Mouse (Mus musculus) intestine, postnatal 0 days (tissue): ENCODE measurements around the gene Zmynd10. TPM values are rescaled to one million over a fixed set of nuclear protein-coding genes. Genes with fewer than 3 reads are reported as not detected.
A peak's percentile ranks its signal among the peaks of the same experiment; 100 is the strongest.

Experiments
- ATAC-seq: fragments of 200-750 bp; cut with Nextera tagmentation; 2 replicates; pipeline ENCODE4 v1.8.0; 2017; ENCODE audit warnings: mild to moderate bottlenecking, moderate TSS enrichment, moderate library complexity
- H3K27ac ChIP-seq: fragments of 300-500 bp; sonication (generic); 2 replicates; pipeline ENCODE4 v1.5.1; 2014; ENCODE audit warnings: mild to moderate bottlenecking, low read depth, low read length, moderate library complexity
- H3K27me3 ChIP-seq: fragments of 300-500 bp; sonication (generic); replicated peaks from 2 replicates; pipeline ENCODE4 v1.6.1; 2014; ENCODE audit warnings: low read length, mixed read lengths; ENCODE audit not compliant: control insufficient read depth, insufficient read depth
- H3K36me3 ChIP-seq: fragments of 300-500 bp; sonication (generic); 2 replicates; pipeline ENCODE4 v1.6.1; 2014; ENCODE audit warnings: mild to moderate bottlenecking, moderate library complexity; ENCODE audit not compliant: control insufficient read depth, insufficient read depth
- H3K4me1 ChIP-seq: fragments of 300-500 bp; sonication (generic); replicated peaks from 2 replicates; pipeline ENCODE4 v1.6.1; 2014; ENCODE audit warnings: antibody characterized with exemption, low read length, mixed read lengths; ENCODE audit not compliant: control insufficient read depth, insufficient read depth
- H3K4me2 ChIP-seq: fragments of 300-500 bp; sonication (generic); replicated peaks from 2 replicates; pipeline ENCODE4 v1.6.1; 2014; ENCODE audit warnings: low read depth, mild to moderate bottlenecking, moderate library complexity
- H3K4me3 ChIP-seq: fragments of 300-500 bp; sonication (generic); 2 replicates; pipeline ENCODE4 v1.5.1; 2014; ENCODE audit warnings: low read depth, low read length
- H3K9ac ChIP-seq: fragments of 300-500 bp; sonication (generic); 2 replicates; pipeline ENCODE4 v1.6.1; 2014; ENCODE audit warnings: mild to moderate bottlenecking, low read depth, low read length
- H3K9me3 ChIP-seq: fragments of 300-500 bp; sonication (generic); 2 replicates; pipeline ENCODE4 v1.6.1; 2016; ENCODE audit warnings: mixed run types; ENCODE audit not compliant: control insufficient read depth
- CTCF ChIP-seq: sonication (generic); IDR thresholded peaks from 2 replicates; pipeline ENCODE4 v1.5.1; 2016; ENCODE audit warnings: low read depth, mild to moderate bottlenecking, control low read depth, antibody characterized with exemption, moderate library complexity
- WGBS: fragments of 180-500 bp; shearing (Covaris S2); extraction: QIAGEN DNeasy Blood & Tissue Kit; methylation state at CpG from one replicate; pipeline ENCODE4 v1.1.7; 2014; 5-methylcytosine and 5-hydroxymethylcytosine counted together
- polyA plus RNA-seq: library from polyadenylated mRNA; unstranded; fragments of >200 nt; fragmentation: Nextera tagmentation; extraction: Ambion mirVana; gene quantifications from 2 replicates; pipeline ENCODE4 v1.2.1, GENCODE M21; 2015

Zmynd10 gene
- polyA plus RNA-seq, 1 experiment from 2014 or later: 5.0 TPM

- H3K9me3 ChIP-seq: no peaks in the 10 kb centered on the region
- H3K4me2 ChIP-seq: no peak overlapping the region
- H3K4me1 ChIP-seq: peaks cover 13% of the 10 kb centered on the region
- 92% methylated on average over 7 of the region's 7 CpGs for WGBS
- peaks cover 26% of the 10 kb centered on the region for H3K36me3 ChIP-seq
- no peak overlapping the region for H3K9ac ChIP-seq
- no peaks in the 10 kb centered on the region for H3K27me3 ChIP-seq
- H3K27ac ChIP-seq: no peak overlapping the region
- ATAC-seq: no peak
- no peak for TF ChIP-seq CTCF
- H3K4me3 ChIP-seq: no peak overlapping the region
Observed at GRCm38 (mm10) chr9:107538231-107538630, 8.9 kb upstream of the Zmynd10 start.

- no peak overlapping the region for H3K4me3 ChIP-seq
- no peak overlapping the region for H3K27ac ChIP-seq
- peaks cover 13% of the 10 kb centered on the region for H3K4me1 ChIP-seq
- peaks cover 26% of the 10 kb centered on the region for H3K36me3 ChIP-seq
- H3K9me3 ChIP-seq: no peaks in the 10 kb centered on the region
- WGBS: 94% methylated on average over 3 of the region's 3 CpGs
- H3K4me2 ChIP-seq: no peak overlapping the region
- no peaks in the 10 kb centered on the region for H3K27me3 ChIP-seq
- H3K9ac ChIP-seq: no peak overlapping the region
- TF ChIP-seq CTCF: no peak
- ATAC-seq: no peak
Observed at GRCm38 (mm10) chr9:107538711-107539110, 8.4 kb upstream of the Zmynd10 start.

DNA sequence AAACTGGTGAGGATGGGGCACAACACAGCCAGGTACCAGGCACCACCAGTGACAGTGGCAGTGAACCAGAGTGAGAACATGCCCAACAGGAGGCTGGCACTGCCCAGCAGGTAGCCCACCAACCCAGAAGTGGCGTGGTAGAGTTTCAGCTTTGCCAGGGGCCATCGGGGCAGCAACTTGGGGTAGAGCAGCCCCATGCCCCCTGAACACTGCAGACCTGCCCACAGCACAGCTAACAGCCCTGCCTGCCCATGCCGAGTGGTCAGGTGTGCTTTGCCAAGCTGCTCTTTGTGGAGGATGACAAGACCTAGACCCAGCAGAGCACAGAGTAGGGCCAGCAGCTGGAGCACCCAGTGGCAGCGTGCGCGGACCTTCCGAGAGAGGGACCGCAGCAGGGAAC is 7.2 kb upstream of the Zmynd10 start:
- Histone ChIP-seq H3K27ac (no peak overlapping the region), H3K4me2 (no peak overlapping the region), H3K36me3 (peaks cover 38% of the 10 kb centered on the region), H3K27me3 (no peaks in the 10 kb centered on the region), H3K9me3 (no peaks in the 10 kb centered on the region), H3K4me1 (peaks cover 13% of the 10 kb centered on the region), H3K4me3 (no peak overlapping the region), H3K9ac (no peak overlapping the region)
- TF ChIP-seq CTCF: no peak
- WGBS: 96% methylated on average over 8 of the region's 8 CpGs
- no peak for ATAC-seq

DNA sequence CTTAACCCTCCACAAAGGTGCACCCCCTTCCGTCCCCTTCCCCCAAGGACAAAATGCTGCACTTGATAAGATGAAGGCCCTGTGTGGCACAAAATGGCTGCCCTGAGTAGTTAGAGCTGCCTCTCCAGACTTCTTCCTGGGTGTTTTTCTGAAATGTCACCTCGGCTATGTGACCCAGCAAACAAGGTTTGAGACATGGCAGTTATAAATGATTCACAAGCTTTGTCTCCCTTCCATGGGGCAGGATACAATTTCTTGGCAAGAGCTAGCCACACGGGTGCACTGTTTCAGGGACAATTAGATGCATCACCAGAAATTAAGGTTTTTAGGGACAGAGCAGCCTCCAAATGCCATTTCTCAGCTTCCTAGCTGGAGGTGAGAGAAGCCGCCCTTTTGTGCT is 6.7 kb upstream of the Zmynd10 start:
- Histone ChIP-seq H3K27me3 (no peaks in the 10 kb centered on the region), H3K9me3 (no peaks in the 10 kb centered on the region), H3K4me2 (no peak overlapping the region), H3K4me3 (no peak overlapping the region), H3K4me1 (peaks cover 11% of the 10 kb centered on the region), H3K27ac (no peak overlapping the region), H3K36me3 (peaks cover 38% of the 10 kb centered on the region), H3K9ac (no peak overlapping the region)
- no peak for ATAC-seq
- TF ChIP-seq CTCF: no peak
- 61% methylated on average over 4 of the region's 4 CpGs for WGBS

DNA sequence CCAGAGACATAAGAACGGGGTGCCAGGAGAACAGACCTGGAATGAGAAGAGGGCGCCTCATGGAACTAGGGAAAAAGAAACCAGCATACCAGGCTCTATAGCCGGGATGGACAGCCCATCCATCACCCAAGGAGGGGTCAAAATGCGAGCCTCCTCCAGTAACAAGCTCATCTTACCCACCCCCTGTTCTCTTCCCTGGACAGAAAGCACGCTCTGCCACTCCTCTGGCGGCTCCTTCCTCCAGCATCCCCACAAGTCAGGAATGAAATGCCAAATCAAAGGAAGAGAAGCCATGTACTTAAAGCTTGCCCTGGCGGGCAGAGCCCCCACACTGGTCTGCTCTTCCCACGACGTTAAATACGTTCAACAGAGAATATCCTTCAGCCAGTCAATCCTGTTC is 6.1 kb upstream of the Zmynd10 start:
- 31% methylated on average over 10 of the region's 10 CpGs for WGBS
- no peak for TF ChIP-seq CTCF
- H3K9me3 ChIP-seq: no peaks in the 10 kb centered on the region
- H3K36me3 ChIP-seq: peaks cover 38% of the 10 kb centered on the region
- ATAC-seq: no peak
- peaks cover 6% of the 10 kb centered on the region for H3K4me1 ChIP-seq
- H3K4me2 ChIP-seq: peak overlapping the region; percentile 85
- no peak overlapping the region for H3K27ac ChIP-seq
- no peaks in the 10 kb centered on the region for H3K27me3 ChIP-seq
- H3K4me3 ChIP-seq: peak overlapping the region; percentile 69; the same call in 1 of the 2 replicates
- no peak overlapping the region for H3K9ac ChIP-seq

- peaks cover 1% of the 10 kb centered on the region for H3K4me1 ChIP-seq
- peak within 1 kb of the TSS; percentile 69 for H3K4me3 ChIP-seq
- peaks cover 38% of the 10 kb centered on the region for H3K36me3 ChIP-seq
- peak within 1 kb of the TSS; percentile 85 for H3K4me2 ChIP-seq
- H3K27me3 ChIP-seq: no peaks in the 10 kb centered on the region
- H3K9ac ChIP-seq: peak within 1 kb of the TSS; percentile 57
- no peaks in the 10 kb centered on the region for H3K9me3 ChIP-seq
- H3K27ac ChIP-seq: no peak within 1 kb of the TSS; the same call in 1 of the 2 replicates
- ATAC-seq: peak; percentile 85
- WGBS: under 1% methylated on average over 46 of the region's 46 CpGs
- no peak; the same call in 1 of the 2 replicates for TF ChIP-seq CTCF
Observed at GRCm38 (mm10) chr9:107541474-107542351, 5.4 kb upstream of the Zmynd10 start, which contains the start of the genes Cyb561d2 and Nprl2. Gene Cyb561d2, minus strand, starts transcription at chr9:107542193. Gene Nprl2, plus strand, starts transcription at chr9:107542226.
